Mouse (Mus musculus) ES-Bruce4 (cell line): ENCODE results near the gene 1700028P14Rik. TPM values are rescaled to one million over a fixed set of nuclear protein-coding genes. Genes with fewer than 3 reads are reported as not detected.
A peak's percentile ranks its signal among the peaks of the same experiment; 100 is the strongest.

Experiments
- H3K27ac ChIP-seq: 2 replicates; pipeline ENCODE4 v1.5.1; 2012; ENCODE audit warnings: low read length, inconsistent platforms; ENCODE audit not compliant: insufficient read depth
- H3K27me3 ChIP-seq: 2 replicates; pipeline ENCODE4 v1.6.1; 2012; ENCODE audit warnings: mild to moderate bottlenecking, low read length, inconsistent platforms; ENCODE audit not compliant: control insufficient read depth, poor library complexity, insufficient read depth, severe bottlenecking
- H3K36me3 ChIP-seq: 2 replicates; pipeline ENCODE4 v1.6.1; 2012; ENCODE audit warnings: inconsistent platforms, mild to moderate bottlenecking, low read length, moderate library complexity; ENCODE audit not compliant: control insufficient read depth, poor library complexity, insufficient read depth, severe bottlenecking
- H3K4me1 ChIP-seq: one replicate; pipeline ENCODE4 v1.8.1; 2011; ENCODE audit warnings: low read length; ENCODE audit not compliant: control insufficient read depth, insufficient read depth
- H3K4me3 ChIP-seq: 2 replicates; pipeline ENCODE4 v1.5.1; 2011; ENCODE audit warnings: low read depth, mild to moderate bottlenecking, low read length
- H3K9ac ChIP-seq: 2 replicates; pipeline ENCODE4 v1.6.1; 2012; ENCODE audit warnings: low read depth, mild to moderate bottlenecking, inconsistent platforms; ENCODE audit not compliant: poor library complexity, severe bottlenecking
- H3K9me3 ChIP-seq: replicated peaks from 2 replicates; pipeline ENCODE4 v1.6.1; 2012; ENCODE audit warnings: mild to moderate bottlenecking, low read length, inconsistent platforms; ENCODE audit not compliant: control insufficient read depth, poor library complexity, insufficient read depth, severe bottlenecking
- CTCF ChIP-seq: IDR thresholded peaks from one replicate; pipeline ENCODE4 v1.8.1; 2011; ENCODE audit warnings: low read depth, low read length
- EP300 ChIP-seq: IDR thresholded peaks from 2 replicates; pipeline ENCODE4 v1.6.1; 2011; ENCODE audit warnings: low read depth, low read length; ENCODE audit not compliant: insufficient read depth
- POLR2A ChIP-seq: IDR thresholded peaks from one replicate; pipeline ENCODE4 v1.8.1; 2011; ENCODE audit warnings: low read length; ENCODE audit not compliant: insufficient read depth
- polyA plus RNA-seq: library from polyadenylated mRNA; stranded (reverse); fragments of >200 nt; gene quantifications from 2 replicates; pipeline ENCODE4 v1.2.4, GENCODE M21; 2011; ENCODE audit warnings: low read depth; ENCODE audit not compliant: missing spikeins, insufficient read depth, insufficient read length

Gene 1700028P14Rik
- polyA plus RNA-seq: not detected in 2 replicates

GRCm38 (mm10) chr19:23652644-23653043 is at the start of gene 1700028P14Rik:
Gene 1700028P14Rik, minus strand, starts transcription at chr19:23652812.
- no peak for TF ChIP-seq EP300
- TF ChIP-seq CTCF: no peak
- no peak for TF ChIP-seq POLR2A

GRCm38 (mm10) chr19:23699131-23699530 is 46.5 kb upstream of the 1700028P14Rik start:
- TF ChIP-seq EP300 (no peak), CTCF (no peak)
- H3K9ac ChIP-seq: no peak overlapping the region
- no peaks in the 10 kb centered on the region for H3K27me3 ChIP-seq
- H3K9me3 ChIP-seq: no peaks in the 10 kb centered on the region
- H3K4me1 ChIP-seq: peaks cover 8% of the 10 kb centered on the region
- no peak overlapping the region for H3K4me3 ChIP-seq
- peak overlapping the region; percentile 40 for H3K27ac ChIP-seq
- H3K36me3 ChIP-seq: peaks cover 20% of the 10 kb centered on the region

More at GRCm38 (mm10) chr19:23652644-23653043, at the start of gene 1700028P14Rik:
- peaks cover 6% of the 10 kb centered on the region for H3K4me1 ChIP-seq
- no peak within 1 kb of the TSS for H3K9ac ChIP-seq
- no peak within 1 kb of the TSS for H3K27ac ChIP-seq
- H3K4me3 ChIP-seq: no peak within 1 kb of the TSS; the same call in 1 of the 2 replicates
- H3K27me3 ChIP-seq: peaks cover 2% of the 10 kb centered on the region; the same call in 1 of the 2 replicates
- H3K9me3 ChIP-seq: no peaks in the 10 kb centered on the region
- H3K36me3 ChIP-seq: no peaks in the 10 kb centered on the region

- no peak overlapping the region for H3K4me3 ChIP-seq
- H3K36me3 ChIP-seq: peaks cover 20% of the 10 kb centered on the region
- no peaks in the 10 kb centered on the region for H3K27me3 ChIP-seq
- H3K9me3 ChIP-seq: no peaks in the 10 kb centered on the region
- H3K4me1 ChIP-seq: peaks cover 8% of the 10 kb centered on the region
- H3K27ac ChIP-seq: 0 out of 2 replicates have a peak overlapping the region, but pooled peaks have one; percentile 40
- no peak overlapping the region for H3K9ac ChIP-seq
- TF ChIP-seq EP300 (no peak), CTCF (no peak), POLR2A (no peak)
Observed at GRCm38 (mm10) chr19:23698366-23698765, 45.8 kb upstream of the 1700028P14Rik start.

- no peaks in the 10 kb centered on the region for H3K27me3 ChIP-seq
- H3K36me3 ChIP-seq: peaks cover 18% of the 10 kb centered on the region
- H3K9ac ChIP-seq: no peak overlapping the region
- no peak for TF ChIP-seq EP300
- TF ChIP-seq CTCF: no peak
- no peak for TF ChIP-seq POLR2A
- H3K9me3 ChIP-seq: no peaks in the 10 kb centered on the region
- peaks cover 8% of the 10 kb centered on the region for H3K4me1 ChIP-seq
- H3K27ac ChIP-seq: no peak overlapping the region
- no peak overlapping the region for H3K4me3 ChIP-seq
Observed at GRCm38 (mm10) chr19:23697861-23698260, 45.2 kb upstream of the 1700028P14Rik start.

GRCm38 (mm10) chr19:23694344-23694743 is 41.7 kb upstream of the 1700028P14Rik start:
- H3K4me3 ChIP-seq: no peak overlapping the region
- TF ChIP-seq POLR2A (no peak), CTCF (no peak), EP300 (no peak)
- H3K4me1 ChIP-seq: peaks cover 5% of the 10 kb centered on the region
- peaks cover 17% of the 10 kb centered on the region for H3K36me3 ChIP-seq
- H3K9me3 ChIP-seq: no peaks in the 10 kb centered on the region
- H3K27ac ChIP-seq: no peak overlapping the region
- no peak overlapping the region for H3K9ac ChIP-seq
- H3K27me3 ChIP-seq: no peaks in the 10 kb centered on the region

GRCm38 (mm10) chr19:23688421-23688946 is 35.9 kb upstream of the 1700028P14Rik start:
- H3K27me3 ChIP-seq: no peaks in the 10 kb centered on the region
- no peak overlapping the region for H3K9ac ChIP-seq
- no peak overlapping the region for H3K27ac ChIP-seq
- H3K9me3 ChIP-seq: no peaks in the 10 kb centered on the region
- peaks cover 1% of the 10 kb centered on the region for H3K4me1 ChIP-seq
- H3K4me3 ChIP-seq: 0 out of 2 replicates have a peak overlapping the region, but pooled peaks have one; percentile 33
- H3K36me3 ChIP-seq: no peaks in the 10 kb centered on the region
- no peak for TF ChIP-seq CTCF
- no peak for TF ChIP-seq EP300
- TF ChIP-seq POLR2A: no peak
